Mouse (Mus musculus) embryo, embryonic 11 days (tissue): ENCODE measurements around the gene Zfp524.
"Not testable (repeated sequence)": the region's sequence is repeated elsewhere in the genome, so short reads cannot be mapped to it uniquely, and the experiment has no call there.

Experiments
- DNase-seq: peaks from one replicate; pipeline ENCODE4 v3.0.0-alpha.2; 2015

Gene Zfp524

DNA sequence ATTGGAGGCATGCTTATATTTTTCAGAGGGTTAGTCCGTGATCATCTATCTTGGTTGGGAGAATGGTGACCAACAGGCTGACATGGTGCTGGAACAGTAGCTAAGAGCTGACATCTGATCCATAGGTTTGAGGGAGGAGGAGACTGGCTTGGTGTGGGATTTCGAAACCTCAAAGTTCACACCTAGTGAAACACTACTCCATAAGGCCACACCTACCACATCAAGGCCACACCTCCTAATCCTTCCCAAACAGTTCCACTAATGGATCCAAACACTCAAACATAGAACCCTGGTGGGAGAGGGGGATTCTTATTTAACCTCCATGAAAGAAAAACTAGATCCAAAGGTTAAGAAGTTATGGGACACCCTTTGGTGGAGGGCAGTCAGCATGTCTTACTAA lies 2.7 kb downstream of the Zfp524 start:
- no peak for DNase-seq

DNA sequence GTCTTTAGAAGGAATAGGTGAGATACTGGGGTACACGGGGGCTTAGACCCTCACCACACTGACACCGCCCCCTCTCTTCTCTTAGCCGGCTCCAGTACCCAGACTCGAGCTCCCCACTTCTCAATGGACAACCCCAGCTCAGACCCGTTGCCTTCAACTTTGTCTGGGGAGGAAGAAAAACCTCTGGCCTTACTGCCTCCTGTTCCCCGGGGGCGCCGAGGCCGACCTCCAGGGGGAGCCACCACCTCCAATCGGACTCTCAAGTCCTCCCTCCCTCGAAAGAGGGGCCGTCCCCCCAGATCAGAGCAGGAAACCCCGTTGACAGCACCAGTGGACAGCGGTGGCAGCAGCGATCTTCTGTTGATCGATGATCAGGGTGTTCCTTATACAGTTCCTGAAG lies 3.1 kb downstream of the Zfp524 start:
- DNase-seq: no peak

GRCm38 (mm10) chr7:5017931-5018330 lies 3.7 kb downstream of the Zfp524 start:
- DNase-seq: no peak

DNA sequence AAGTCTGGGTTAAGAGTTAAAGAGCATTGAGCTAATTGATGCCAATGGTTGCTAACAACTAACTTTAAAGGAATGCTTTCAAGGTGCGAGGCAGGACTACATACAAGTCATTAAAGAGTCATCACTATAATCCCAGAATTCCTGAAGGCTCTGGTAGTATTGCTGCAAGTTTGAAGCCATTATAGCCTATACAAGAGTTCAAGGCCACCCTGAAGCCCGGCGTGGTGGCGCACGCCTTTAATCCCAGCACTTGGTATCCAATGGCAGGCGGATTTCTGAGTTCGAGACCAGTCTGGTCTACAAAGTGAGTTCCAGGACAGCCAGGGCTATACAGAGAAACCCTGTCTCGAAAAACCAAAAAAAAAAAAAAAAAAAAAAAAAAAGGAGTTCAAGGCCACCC lies 5.4 kb downstream of the Zfp524 start:
- DNase-seq: not testable (repeated sequence)

DNA sequence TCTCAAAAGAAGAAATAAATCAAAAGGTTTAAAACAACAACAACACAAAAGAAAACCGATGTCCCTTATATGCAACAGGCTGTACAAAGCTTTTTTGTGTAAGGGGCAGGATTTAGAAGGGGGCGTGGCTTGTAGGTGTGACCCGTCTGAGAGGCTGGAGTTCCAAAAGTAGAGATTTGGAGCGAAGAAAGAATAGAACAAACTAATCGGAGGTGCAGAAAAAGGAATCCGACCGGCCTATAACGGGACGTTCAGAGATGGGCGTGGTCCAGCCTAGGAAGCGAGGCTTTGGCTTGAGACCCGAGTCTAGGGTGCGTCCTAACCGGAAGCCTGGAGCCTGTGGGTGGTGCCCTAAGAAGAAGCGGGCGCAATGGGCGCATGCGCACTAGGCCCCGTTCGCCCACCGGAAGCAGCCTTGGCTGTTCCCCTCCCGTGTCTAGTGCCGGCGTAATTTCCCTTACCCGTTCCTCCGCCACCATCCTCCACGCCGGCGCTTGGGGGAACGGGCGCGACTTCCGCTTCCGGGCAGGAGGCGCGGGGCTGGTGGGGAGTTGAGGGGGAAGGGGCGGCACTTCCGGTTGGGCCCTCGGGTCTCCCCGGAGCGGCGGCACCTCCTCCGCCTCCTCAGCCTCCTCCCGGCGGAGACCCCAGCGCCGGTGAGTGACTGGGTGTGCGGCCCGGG lies 5.9 kb downstream of the Zfp524 start, which contains the start of the genes Zfp865 and Ccdc106:
Gene Zfp865, plus strand, starts transcription at position 377 of the 682 bp plus-strand sequence.
Gene Ccdc106, plus strand, starts transcription at position 554 of the 682 bp plus-strand sequence.
- DNase-seq: peak; percentile 99

DNA sequence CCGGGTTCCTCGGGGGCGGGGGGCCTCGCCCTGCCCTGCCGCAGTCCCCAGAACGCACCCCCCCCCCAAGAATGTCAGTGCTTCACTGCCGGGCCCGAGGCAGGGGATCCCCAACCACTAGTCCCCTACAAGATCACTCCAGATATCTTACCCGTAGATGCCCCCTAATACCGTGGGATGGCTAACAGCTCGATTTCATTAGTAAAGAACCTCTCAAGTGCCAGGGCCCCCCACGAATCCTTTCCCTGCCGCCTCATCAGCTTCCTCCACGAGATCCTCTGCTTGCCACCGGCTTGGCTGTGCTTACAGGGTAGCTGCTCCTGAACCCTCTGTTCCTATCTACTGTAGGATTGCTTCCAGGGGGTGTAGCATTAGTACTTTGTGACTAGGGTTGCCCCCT lies 6.5 kb downstream of the Zfp524 start:
- DNase-seq: no peak

DNA sequence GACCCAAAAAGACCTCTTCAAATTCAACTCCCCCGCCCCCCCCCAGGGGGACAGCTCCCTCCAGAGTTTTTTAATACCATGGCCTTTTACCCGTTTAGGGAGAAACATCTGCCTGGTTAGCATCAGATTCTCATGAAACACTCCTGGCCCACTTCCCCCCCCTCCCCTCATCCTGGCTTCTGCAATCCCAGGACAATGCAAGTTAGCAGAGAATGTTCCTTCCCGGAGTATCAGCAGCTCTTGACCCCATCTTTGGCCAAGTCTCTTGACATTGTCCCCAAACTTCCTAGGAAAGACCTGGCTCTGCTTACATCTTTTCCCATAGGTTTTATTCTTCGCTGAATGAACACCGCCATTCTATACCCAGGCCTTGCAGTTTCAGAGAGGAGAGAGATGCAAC lies 7.0 kb downstream of the Zfp524 start:
- DNase-seq: no peak

DNA sequence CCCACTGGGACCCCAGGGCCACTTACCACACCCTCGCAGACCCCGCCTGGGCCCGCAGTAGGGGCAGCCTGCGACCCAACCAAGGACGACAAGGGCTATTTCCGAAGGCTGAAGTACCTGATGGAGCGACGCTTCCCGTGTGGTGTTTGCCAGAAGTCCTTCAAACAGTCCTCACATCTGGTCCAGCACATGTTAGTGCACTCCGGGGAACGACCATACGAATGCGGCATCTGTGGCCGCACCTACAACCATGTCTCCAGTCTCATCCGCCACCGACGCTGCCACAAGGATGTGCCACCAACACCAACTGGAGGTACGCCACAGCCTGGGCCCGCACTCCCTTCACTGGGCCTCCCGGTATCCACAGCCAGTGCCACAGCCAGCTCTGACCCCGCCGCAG lies 15.3 kb downstream of the Zfp524 start:
- DNase-seq: no peak

DNA sequence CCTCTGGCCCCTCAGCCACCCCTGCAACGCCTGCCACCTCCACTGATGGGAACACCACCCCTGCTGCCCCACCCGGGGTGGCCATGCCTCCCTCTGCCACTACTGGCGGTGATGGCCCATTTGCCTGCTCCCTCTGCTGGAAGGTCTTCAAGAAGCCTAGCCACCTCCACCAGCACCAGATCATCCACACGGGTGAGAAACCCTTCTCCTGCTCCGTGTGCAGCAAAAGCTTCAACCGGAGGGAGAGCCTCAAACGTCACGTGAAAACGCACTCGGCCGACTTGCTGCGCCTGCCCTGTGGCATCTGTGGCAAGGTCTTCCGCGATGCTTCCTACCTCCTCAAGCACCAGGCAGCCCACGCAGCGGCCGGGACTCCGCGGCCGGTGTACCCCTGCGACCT lies 15.7 kb downstream of the Zfp524 start:
- no peak for DNase-seq

DNA sequence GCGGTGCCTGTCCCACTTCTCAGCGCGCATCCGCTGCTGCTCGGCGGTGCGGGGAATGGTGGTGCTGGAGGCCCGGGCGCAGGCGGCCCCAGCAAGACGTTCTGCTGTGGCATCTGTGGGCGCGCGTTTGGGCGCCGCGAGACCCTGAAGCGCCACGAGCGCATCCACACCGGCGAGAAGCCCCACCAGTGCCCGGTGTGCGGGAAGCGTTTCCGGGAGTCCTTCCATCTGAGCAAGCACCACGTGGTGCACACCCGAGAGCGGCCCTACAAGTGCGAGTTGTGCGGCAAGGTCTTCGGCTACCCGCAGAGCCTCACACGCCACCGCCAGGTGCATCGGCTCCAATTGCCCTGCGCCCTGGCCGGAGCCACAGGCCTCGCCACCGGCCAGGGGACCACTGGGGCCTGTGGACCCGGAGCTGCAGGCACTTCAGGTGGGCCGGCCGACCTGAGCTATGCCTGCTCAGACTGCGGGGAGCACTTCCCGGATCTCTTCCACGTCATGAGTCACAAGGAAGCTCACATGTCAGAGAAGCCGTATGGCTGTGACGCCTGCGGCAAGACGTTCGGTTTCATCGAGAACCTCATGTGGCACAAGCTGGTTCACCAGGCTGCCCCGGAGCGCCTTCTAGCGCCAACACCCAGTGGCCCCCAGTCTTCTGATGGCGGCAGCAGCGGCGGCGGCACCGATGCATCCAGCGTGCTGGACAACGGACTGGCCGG lies 16.5 kb downstream of the Zfp524 start:
- no peak for DNase-seq

GRCm38 (mm10) chr7:5031496-5031895 lies 17.3 kb downstream of the Zfp524 start:
- no peak for DNase-seq

- DNase-seq: no peak
These were observed 19.6 kb downstream of the Zfp524 start, which contains the start of gene 4632433K11Rik for GRCm38 (mm10) chr7:5033818-5034217. TSS of gene 4632433K11Rik (plus strand) at chr7:5034118.

GRCm38 (mm10) chr7:5035628-5036027 lies 21.4 kb downstream of the Zfp524 start:
- DNase-seq: no peak

DNA sequence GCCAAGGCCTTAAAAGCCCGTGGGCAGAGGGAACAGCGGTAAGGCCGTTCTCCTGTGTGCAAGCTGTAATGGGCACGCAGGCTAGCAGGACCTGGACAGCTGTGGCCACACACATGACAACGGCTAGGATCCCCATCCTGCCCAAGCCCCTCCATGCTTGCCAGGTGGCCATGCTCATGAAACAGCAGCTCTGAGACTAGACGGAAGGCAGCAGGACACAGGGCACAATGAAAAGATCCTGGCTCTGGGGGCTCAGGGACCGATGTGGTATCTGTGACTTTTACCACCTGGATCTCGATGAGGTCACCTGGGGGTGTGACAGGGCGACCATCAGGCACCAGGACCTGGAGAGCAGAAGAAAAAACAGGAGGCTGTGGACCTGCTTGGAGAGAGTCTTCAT lies 21.9 kb downstream of the Zfp524 start:
- no peak for DNase-seq

GRCm38 (mm10) chr7:5037026-5037425 lies 22.8 kb downstream of the Zfp524 start:
- DNase-seq: no peak

- DNase-seq: no peak
These were observed 23.3 kb downstream of the Zfp524 start for GRCm38 (mm10) chr7:5037467-5037866.

- DNase-seq: peak; percentile 94
These were observed 24.0 kb downstream of the Zfp524 start, which contains the start of gene Zfp784 for GRCm38 (mm10) chr7:5038109-5038732. TSS of gene Zfp784 (minus strand) at chr7:5038446.

DNA sequence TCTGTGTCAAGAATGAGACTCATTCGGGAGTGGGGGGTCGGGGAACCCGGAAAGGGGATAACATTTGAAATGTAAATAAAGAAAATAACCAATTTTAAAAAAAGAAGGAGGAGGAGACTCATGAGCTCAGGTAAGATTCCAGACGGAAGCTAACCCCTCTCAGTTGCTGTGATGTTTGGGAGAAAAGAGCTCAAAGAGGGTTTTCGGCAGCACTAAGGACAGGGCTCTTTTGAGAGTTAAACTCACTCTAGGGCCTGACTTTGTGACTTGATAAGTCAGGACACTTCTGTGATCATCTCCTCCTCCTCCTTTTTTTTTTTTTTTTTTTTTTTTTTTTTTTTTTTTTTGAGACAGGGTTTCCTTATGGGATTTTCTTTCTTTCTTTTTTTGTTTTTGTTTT lies 24.7 kb downstream of the Zfp524 start:
- DNase-seq: no peak

- DNase-seq: no peak
These were observed 30.8 kb downstream of the Zfp524 start for GRCm38 (mm10) chr7:5044981-5045380.

DNA sequence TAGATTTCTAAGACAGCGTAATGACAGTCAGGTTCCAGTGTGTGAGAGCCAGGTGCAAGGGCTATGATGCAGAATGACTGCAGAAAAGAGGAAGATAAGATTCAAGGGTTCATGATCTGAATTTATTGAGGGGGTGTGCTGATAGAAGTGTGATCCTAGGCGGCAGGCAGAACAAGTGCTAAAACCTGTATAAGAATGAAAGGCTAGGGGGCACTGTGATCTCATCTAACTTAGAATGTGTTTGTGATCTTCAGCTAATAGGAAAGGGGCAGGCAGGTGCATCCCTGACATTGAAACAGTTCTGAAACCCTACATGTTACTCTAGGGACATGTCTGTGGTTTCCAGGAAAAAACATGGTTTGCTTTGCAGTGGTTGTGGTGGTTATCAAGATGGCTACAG lies 31.9 kb downstream of the Zfp524 start:
- no peak for DNase-seq

DNA sequence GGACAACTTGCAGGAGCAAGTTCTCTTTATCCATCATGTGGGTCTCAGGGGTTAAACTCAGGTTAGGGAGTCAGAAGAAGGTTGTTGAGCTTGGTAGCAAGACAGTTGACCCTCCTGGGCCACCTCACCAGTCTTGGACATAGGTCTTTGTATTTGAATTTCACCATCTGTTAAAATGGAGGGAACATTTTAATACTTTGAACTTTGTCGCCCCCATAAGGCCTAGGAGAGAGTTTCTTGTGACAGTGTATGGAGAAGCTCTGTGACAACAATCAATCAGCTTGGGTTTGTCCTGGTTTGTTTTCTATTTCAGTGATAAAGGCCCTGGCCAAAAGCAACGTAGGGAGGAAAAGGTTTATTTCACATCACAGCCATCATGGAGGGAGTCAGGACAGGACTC lies 33.1 kb downstream of the Zfp524 start:
- peak; percentile 48 for DNase-seq

DNA sequence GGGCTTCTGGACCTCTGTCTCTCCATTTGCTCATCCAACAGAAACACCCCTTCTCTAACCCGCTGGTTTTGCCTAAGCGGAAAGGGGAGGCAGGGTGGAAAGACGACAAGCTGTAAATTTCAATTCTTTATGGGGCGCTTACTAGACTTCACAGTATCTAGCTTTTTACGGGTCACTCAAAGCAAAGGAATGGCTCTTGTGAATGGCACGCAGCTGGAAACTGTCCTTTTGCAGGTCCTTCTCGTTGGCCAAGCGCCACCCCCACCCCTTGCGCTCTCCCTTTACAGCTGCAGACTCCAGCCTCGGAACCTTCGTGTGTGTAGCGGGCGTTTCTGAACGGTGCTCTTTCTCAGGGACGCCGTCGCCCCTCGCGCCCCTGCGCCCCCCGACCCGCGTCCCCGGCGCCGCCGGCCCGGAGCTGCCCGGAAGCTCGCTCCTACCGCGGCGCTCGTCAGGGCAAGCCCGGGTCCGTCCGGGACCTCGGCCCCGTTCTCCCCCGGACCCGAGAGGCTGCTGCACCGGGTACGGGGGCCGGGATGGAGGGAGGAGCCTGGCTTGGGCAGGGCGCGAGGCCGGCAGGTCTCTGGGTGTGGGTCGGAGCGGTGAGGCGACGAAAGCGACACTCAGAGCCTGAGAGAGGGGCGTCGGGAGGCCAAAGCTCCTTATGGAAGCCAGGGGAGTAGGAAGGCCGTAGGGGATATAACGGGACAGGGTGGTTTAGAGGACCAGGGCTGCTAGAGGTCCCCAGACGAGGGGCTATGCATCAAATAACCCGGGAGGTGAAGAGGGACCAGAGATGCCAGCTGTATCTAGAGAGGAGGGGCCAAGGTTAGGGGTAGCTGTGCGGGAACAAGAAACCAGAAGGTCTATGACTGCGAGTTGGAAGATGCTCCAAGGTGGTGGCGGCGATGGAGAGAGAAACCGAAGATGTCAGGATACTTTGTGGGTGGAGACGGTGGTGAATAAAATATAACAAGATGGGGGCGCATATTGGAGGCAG lies 37.3 kb downstream of the Zfp524 start, which contains the start of gene Zfp580:
Gene Zfp580, plus strand, starts transcription at position 346 of the 1,000 bp plus-strand sequence.
- DNase-seq: peak; percentile 86
